Mouse (Mus musculus): ENCODE measurements at regions not wholly inside any gene's neighbourhood (a gene's known extent, or its start where the extent isn't known, plus 50 kb on each side); places are given as distances from the start of the nearest gene placed in this dataset.

- DNase-seq: no peak
- 91% methylated on average over 5 of the region's 5 CpGs for WGBS
- Histone ChIP-seq H3K4me3 (ENCODE audit: low read depth, low read length) (no peak overlapping the region), H3K4me1 (ENCODE audit: insufficient read depth) (no peaks in the 10 kb centered on the region), H3K4me2 (no peak overlapping the region), H3K9me3 (ENCODE audit: low read depth, low read length) (no peaks in the 10 kb centered on the region), H3K27me3 (ENCODE audit: insufficient read depth, low read length) (no peaks in the 10 kb centered on the region), H3K9ac (no peak overlapping the region), H3K27ac (ENCODE audit: low read depth) (no peak overlapping the region), H3K36me3 (ENCODE audit: insufficient read depth) (no peaks in the 10 kb centered on the region)
- ATAC-seq (ENCODE audit: insufficient read depth): no peak
- TF ChIP-seq CTCF (IDR thresholded peaks at IDR 0.05; ENCODE audit: low read depth): no peak
Observed at GRCm38 (mm10) chr2:30731832-30732231, 71.6 kb downstream of the 1700001O22Rik start.

GRCm38 (mm10) chr2:30727948-30728347, 75.5 kb downstream of the 1700001O22Rik start:
- DNase-seq (no peak), ATAC-seq (ENCODE audit: insufficient read depth) (no peak)
- Histone ChIP-seq H3K9me3 (ENCODE audit: low read depth, low read length) (no peaks in the 10 kb centered on the region), H3K27me3 (ENCODE audit: insufficient read depth, low read length) (no peaks in the 10 kb centered on the region), H3K4me3 (ENCODE audit: low read depth, low read length) (no peak overlapping the region), H3K4me1 (ENCODE audit: insufficient read depth) (peaks cover 27% of the 10 kb centered on the region), H3K4me2 (no peak overlapping the region), H3K36me3 (ENCODE audit: insufficient read depth) (no peaks in the 10 kb centered on the region), H3K27ac (ENCODE audit: low read depth) (no peak overlapping the region), H3K9ac (no peak overlapping the region)
- TF ChIP-seq CTCF (IDR thresholded peaks at IDR 0.05; ENCODE audit: low read depth): no peak
- WGBS: 78% methylated on average over 6 of the region's 6 CpGs

- H3K9me3 ChIP-seq (ENCODE audit: low read depth, low read length): no peaks in the 10 kb centered on the region
- peak overlapping the region; percentile 63 for H3K27ac ChIP-seq (ENCODE audit: low read depth)
- H3K4me2 ChIP-seq: peak overlapping the region; percentile 67
- DNase-seq (peak; percentile 84), ATAC-seq (ENCODE audit: insufficient read depth) (peak; percentile 44; the same call in 1 of the 2 replicates)
- H3K27me3 ChIP-seq (ENCODE audit: insufficient read depth, low read length): no peaks in the 10 kb centered on the region
- peak overlapping the region; percentile 52 for H3K9ac ChIP-seq
- no peaks in the 10 kb centered on the region for H3K36me3 ChIP-seq (ENCODE audit: insufficient read depth)
- peaks cover 43% of the 10 kb centered on the region for H3K4me1 ChIP-seq (ENCODE audit: insufficient read depth)
- peak; percentile 53 for TF ChIP-seq CTCF (IDR thresholded peaks at IDR 0.05; ENCODE audit: low read depth)
- H3K4me3 ChIP-seq (ENCODE audit: low read depth, low read length): peak overlapping the region; percentile 27
- WGBS: 13% methylated on average over 38 of the region's 38 CpGs
Observed at GRCm38 (mm10) chr2:30725601-30726489, 77.6 kb downstream of the 1700001O22Rik start.

- peak overlapping the region; percentile 67 for H3K4me2 ChIP-seq
- peaks cover 49% of the 10 kb centered on the region for H3K4me1 ChIP-seq (ENCODE audit: insufficient read depth)
- H3K27me3 ChIP-seq (ENCODE audit: insufficient read depth, low read length): no peaks in the 10 kb centered on the region
- no peaks in the 10 kb centered on the region for H3K9me3 ChIP-seq (ENCODE audit: low read depth, low read length)
- no peak for TF ChIP-seq CTCF (IDR thresholded peaks at IDR 0.05; ENCODE audit: low read depth)
- peak overlapping the region; percentile 27 for H3K4me3 ChIP-seq (ENCODE audit: low read depth, low read length)
- H3K9ac ChIP-seq: peak overlapping the region; percentile 52
- H3K36me3 ChIP-seq (ENCODE audit: insufficient read depth): no peaks in the 10 kb centered on the region
- DNase-seq (no peak), ATAC-seq (ENCODE audit: insufficient read depth) (no peak)
- 42% methylated on average over 10 of the region's 10 CpGs for WGBS
- H3K27ac ChIP-seq (ENCODE audit: low read depth): peak overlapping the region; percentile 63
Observed at GRCm38 (mm10) chr2:30725186-30725585, 78.3 kb downstream of the 1700001O22Rik start.

GRCm38 (mm10) chr2:30724521-30724920, 78.9 kb downstream of the 1700001O22Rik start:
- Histone ChIP-seq H3K36me3 (ENCODE audit: insufficient read depth) (no peaks in the 10 kb centered on the region), H3K4me1 (ENCODE audit: insufficient read depth) (peaks cover 56% of the 10 kb centered on the region), H3K4me2 (no peak overlapping the region), H3K27me3 (ENCODE audit: insufficient read depth, low read length) (no peaks in the 10 kb centered on the region), H3K9me3 (ENCODE audit: low read depth, low read length) (no peaks in the 10 kb centered on the region), H3K4me3 (ENCODE audit: low read depth, low read length) (no peak overlapping the region), H3K27ac (ENCODE audit: low read depth) (peak overlapping the region; percentile 33; the same call in 1 of the 2 replicates), H3K9ac (no peak overlapping the region)
- no peak for DNase-seq
- ATAC-seq (ENCODE audit: insufficient read depth): no peak
- no peak for TF ChIP-seq CTCF (IDR thresholded peaks at IDR 0.05; ENCODE audit: low read depth)

GRCm38 (mm10) chr2:30723059-30723587, 80.3 kb downstream of the 1700001O22Rik start:
- H3K9ac ChIP-seq: no peak overlapping the region
- WGBS: 24% methylated on average over 10 of the region's 10 CpGs

More at GRCm38 (mm10) chr2:30723059-30723587, 80.3 kb downstream of the 1700001O22Rik start:
- Histone ChIP-seq H3K9me3 (ENCODE audit: low read depth, low read length) (no peaks in the 10 kb centered on the region), H3K4me3 (ENCODE audit: low read depth, low read length) (no peak overlapping the region), H3K4me2 (0 out of 2 replicates have a peak overlapping the region, but pooled peaks have one; percentile 2), H3K27me3 (ENCODE audit: insufficient read depth, low read length) (no peaks in the 10 kb centered on the region), H3K36me3 (ENCODE audit: insufficient read depth) (no peaks in the 10 kb centered on the region), H3K27ac (ENCODE audit: low read depth) (peak overlapping the region; percentile 100), H3K4me1 (ENCODE audit: insufficient read depth) (peaks cover 64% of the 10 kb centered on the region)
- DNase-seq (no peak), ATAC-seq (ENCODE audit: insufficient read depth) (no peak)
- TF ChIP-seq CTCF (IDR thresholded peaks at IDR 0.05; ENCODE audit: low read depth): no peak
